Mouse (Mus musculus) stomach, postnatal 0 days (tissue): Measurements from ENCODE around the gene Cpvl. TPM values are rescaled to one million over a fixed set of nuclear protein-coding genes. Genes with fewer than 3 reads are reported as not detected.

Experiments used
- ATAC-seq: fragments of 200-750 bp; cut with Nextera tagmentation; 2 replicates; pipeline ENCODE4 v1.8.0; 2017; ENCODE audit not compliant: low FRiP score, low TSS enrichment
- DNase-seq: peaks from one replicate; pipeline ENCODE4 v3.0.0-alpha.2; 2016; ENCODE audit warnings: low spot score
- H3K27ac ChIP-seq: fragments of 300-500 bp; sonication (generic); replicated peaks from 2 replicates; pipeline ENCODE4 v1.5.1; 2014; ENCODE audit warnings: mild to moderate bottlenecking, control low read depth
- H3K27me3 ChIP-seq: fragments of 300-500 bp; sonication (generic); 2 replicates; pipeline ENCODE4 v1.6.1; 2014; ENCODE audit warnings: low read length; ENCODE audit not compliant: control insufficient read depth, insufficient read depth
- H3K36me3 ChIP-seq: fragments of 300-500 bp; sonication (generic); 2 replicates; pipeline ENCODE4 v1.6.1; 2014; ENCODE audit warnings: low read length, mixed read lengths; ENCODE audit not compliant: control insufficient read depth, insufficient read depth
- H3K4me1 ChIP-seq: fragments of 300-500 bp; sonication (generic); replicated peaks from 2 replicates; pipeline ENCODE4 v1.6.1; 2014; ENCODE audit warnings: antibody characterized with exemption; ENCODE audit not compliant: control insufficient read depth, insufficient read depth
- H3K4me2 ChIP-seq: fragments of 300-500 bp; sonication (generic); replicated peaks from 2 replicates; pipeline ENCODE4 v1.6.1; 2014; ENCODE audit warnings: low read depth, mild to moderate bottlenecking, control low read depth, moderate library complexity
- H3K4me3 ChIP-seq: fragments of 300-500 bp; sonication (generic); 2 replicates; pipeline ENCODE4 v1.5.1; 2014; ENCODE audit warnings: low read depth, low read length, control low read depth
- H3K9ac ChIP-seq: fragments of 300-500 bp; sonication (generic); 2 replicates; pipeline ENCODE4 v1.6.1; 2014; ENCODE audit warnings: mild to moderate bottlenecking, low read length, control low read depth, mixed read lengths
- H3K9me3 ChIP-seq: fragments of 300-500 bp; sonication (generic); 2 replicates; pipeline ENCODE4 v1.6.1; 2016; ENCODE audit warnings: low read length; ENCODE audit not compliant: control insufficient read depth
- CTCF ChIP-seq: IDR thresholded peaks from 2 replicates; pipeline ENCODE4 v1.5.1; 2016; ENCODE audit warnings: antibody characterized with exemption, low read depth, mild to moderate bottlenecking, moderate library complexity
- EP300 ChIP-seq: optimal IDR thresholded peaks from 2 replicates; pipeline ENCODE3; 2016; ENCODE audit warnings: antibody characterized with exemption
- WGBS: fragments of 180-500 bp; shearing (Covaris S2); extraction: QIAGEN DNeasy Blood & Tissue Kit; methylation state at CpG from one replicate; pipeline ENCODE4 v1.1.7; 2014; 5-methylcytosine and 5-hydroxymethylcytosine counted together
- polyA plus RNA-seq: library from polyadenylated mRNA; unstranded; fragments of >200 nt; fragmentation: Nextera tagmentation; extraction: Ambion mirVana; gene quantifications from 2 replicates; pipeline ENCODE4 v1.2.1, GENCODE M21; 2015

Cpvl gene
- polyA plus RNA-seq, 1 experiment from 2014 or later = 0.06 TPM

GRCm38 (mm10) chr6:53968550-53968949 lies 9.9 kb downstream of the Cpvl start:
- Histone ChIP-seq H3K36me3 (no peaks in the 10 kb centered on the region), H3K4me1 (no peaks in the 10 kb centered on the region), H3K9ac (no peak overlapping the region), H3K4me3 (no peak overlapping the region), H3K9me3 (no peaks in the 10 kb centered on the region), H3K27me3 (no peaks in the 10 kb centered on the region), H3K27ac (no peak overlapping the region), H3K4me2 (no peak overlapping the region)
- ATAC-seq (no peak), DNase-seq (no peak)
- 83% methylated on average over 6 of the region's 6 CpGs for WGBS
- TF ChIP-seq CTCF = peak; percentile 69
- TF ChIP-seq EP300 = no peak

DNA sequence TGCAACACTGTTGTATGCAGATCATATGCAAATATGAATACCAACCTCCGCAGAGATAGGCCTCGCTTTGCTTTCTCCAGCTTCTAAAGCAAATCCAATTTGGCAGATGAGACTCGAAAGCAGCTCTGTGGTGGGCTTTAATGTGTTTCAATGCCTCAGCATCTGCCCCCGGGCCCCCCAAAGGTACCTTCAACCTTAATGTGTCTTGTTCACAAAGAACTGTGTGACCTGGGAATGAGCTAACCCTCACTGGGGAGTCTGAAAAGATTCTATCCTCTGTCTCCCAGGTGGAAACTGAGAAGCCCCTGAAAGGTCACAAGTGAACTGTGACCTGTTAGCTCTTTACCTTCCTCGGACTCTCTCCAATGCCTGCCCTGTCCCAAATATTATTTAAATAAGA lies 11.9 kb downstream of the Cpvl start:
- Histone ChIP-seq H3K36me3 (no peaks in the 10 kb centered on the region), H3K9ac (no peak overlapping the region), H3K9me3 (no peaks in the 10 kb centered on the region), H3K4me3 (no peak overlapping the region), H3K4me1 (no peaks in the 10 kb centered on the region), H3K27ac (no peak overlapping the region), H3K4me2 (no peak overlapping the region), H3K27me3 (no peaks in the 10 kb centered on the region)
- 69% methylated on average over 5 of the region's 5 CpGs for WGBS
- no peak for DNase-seq
- TF ChIP-seq CTCF (no peak), EP300 (no peak)
- no peak for ATAC-seq

DNA sequence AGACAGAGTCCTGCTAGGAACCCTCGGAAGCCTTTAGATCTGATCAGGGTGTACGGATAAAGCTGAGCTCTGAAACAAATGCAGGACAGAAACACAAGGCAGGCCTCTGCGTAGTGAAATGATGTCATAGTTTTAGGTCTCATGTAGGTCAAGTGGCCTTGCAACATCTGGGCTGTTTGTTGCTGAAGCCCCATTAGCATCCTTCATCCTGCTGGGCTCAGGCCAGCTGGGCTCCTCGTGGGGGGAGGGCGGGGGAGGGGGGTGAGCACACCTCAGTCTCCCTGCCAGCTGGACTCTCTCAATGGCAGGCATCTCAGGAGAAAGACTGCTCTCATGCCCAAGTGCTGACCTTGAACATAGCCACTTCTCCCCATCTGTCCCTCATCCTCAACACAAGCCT lies 12.6 kb downstream of the Cpvl start:
- Histone ChIP-seq H3K9me3 (no peaks in the 10 kb centered on the region), H3K27me3 (no peaks in the 10 kb centered on the region), H3K36me3 (no peaks in the 10 kb centered on the region), H3K27ac (no peak overlapping the region), H3K4me1 (no peaks in the 10 kb centered on the region), H3K4me3 (no peak overlapping the region), H3K4me2 (no peak overlapping the region), H3K9ac (no peak overlapping the region)
- no peak for ATAC-seq
- no peak for DNase-seq
- TF ChIP-seq EP300 (no peak), CTCF (no peak)
- WGBS = 39% methylated on average over 4 of the region's 5 CpGs

DNA sequence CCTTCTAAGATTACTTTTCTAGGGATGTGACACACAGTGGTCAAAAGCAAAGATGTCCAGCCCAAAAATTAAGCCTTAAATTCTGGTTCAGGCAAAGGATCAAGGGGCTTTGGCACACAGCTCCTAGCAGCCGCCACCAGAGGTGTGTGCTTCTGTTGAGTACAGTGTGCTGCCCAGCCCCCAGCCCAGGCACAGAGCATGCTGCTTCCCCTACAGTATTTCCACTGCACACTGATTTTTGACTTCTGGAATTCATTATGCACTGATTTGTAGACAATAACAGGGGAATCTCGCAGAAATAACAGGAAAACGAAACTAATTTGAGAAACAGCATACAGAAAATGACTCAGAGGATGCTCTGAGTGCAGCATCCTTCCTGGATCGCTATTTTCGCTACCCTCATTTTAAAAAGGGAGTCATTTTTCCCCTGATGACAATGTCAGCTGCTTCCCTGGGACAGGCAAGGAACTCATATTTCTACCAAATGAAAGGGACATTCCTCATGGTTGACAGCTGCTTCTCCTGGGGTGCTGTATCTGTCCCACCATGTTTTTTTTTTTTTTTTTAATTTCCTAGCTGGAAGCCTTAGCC lies 14.5 kb downstream of the Cpvl start:
- Histone ChIP-seq H3K4me1 (no peaks in the 10 kb centered on the region), H3K27me3 (no peaks in the 10 kb centered on the region), H3K36me3 (no peaks in the 10 kb centered on the region), H3K9me3 (no peaks in the 10 kb centered on the region), H3K9ac (no peak overlapping the region), H3K4me3 (no peak overlapping the region), H3K4me2 (no peak overlapping the region), H3K27ac (no peak overlapping the region)
- 77% methylated on average over 5 of the region's 5 CpGs for WGBS
- DNase-seq (no peak), ATAC-seq (no peak)
- TF ChIP-seq CTCF = no peak
- TF ChIP-seq EP300 = no peak

DNA sequence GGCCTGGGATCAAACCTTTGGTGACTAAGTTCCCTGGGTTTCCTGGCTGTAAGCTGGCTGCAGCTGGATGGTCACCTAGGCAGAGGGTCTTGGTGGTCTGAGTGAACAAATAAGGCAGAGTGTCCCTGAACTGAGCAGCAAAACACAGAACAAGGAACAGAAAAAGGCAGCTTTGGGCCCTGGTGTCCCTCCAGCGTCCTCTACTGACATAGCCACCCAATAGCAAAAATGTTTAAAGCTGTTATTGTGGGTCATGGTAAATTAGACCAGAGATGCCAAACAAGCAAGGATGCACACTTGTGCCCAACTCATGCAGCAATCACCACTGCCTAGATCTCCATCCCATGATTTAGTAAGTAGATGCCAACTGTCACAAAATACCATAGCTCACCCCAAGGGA lies 16.5 kb downstream of the Cpvl start:
- ATAC-seq (no peak), DNase-seq (no peak)
- H3K36me3 ChIP-seq = no peaks in the 10 kb centered on the region
- WGBS = 96% methylated on average over 1 of the region's 1 CpGs
- no peak for TF ChIP-seq EP300
- no peak for TF ChIP-seq CTCF
- no peak overlapping the region for H3K9ac ChIP-seq
- no peak overlapping the region for H3K4me2 ChIP-seq
- H3K27ac ChIP-seq = no peak overlapping the region
- H3K4me1 ChIP-seq = no peaks in the 10 kb centered on the region
- H3K9me3 ChIP-seq = no peaks in the 10 kb centered on the region
- no peaks in the 10 kb centered on the region for H3K27me3 ChIP-seq
- no peak overlapping the region for H3K4me3 ChIP-seq

DNA sequence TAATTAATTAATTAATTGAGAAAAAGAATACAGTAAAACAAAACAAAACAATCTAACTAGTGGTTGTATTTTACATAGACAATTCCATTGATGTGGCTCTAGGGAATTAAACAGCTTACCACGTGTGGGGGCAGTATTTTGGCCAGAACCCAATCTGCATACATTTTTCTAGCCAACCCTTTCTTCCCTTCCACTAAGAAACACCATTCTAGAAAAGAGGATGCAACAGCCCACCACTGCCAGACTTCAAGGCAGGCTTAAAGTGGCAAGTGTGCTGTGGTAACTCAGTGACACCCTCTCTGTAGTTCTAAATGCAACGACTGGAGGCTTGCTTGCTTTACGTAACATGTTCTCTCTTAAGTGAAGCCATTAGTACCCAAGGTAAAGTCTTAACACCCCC lies 18.6 kb downstream of the Cpvl start:
- 76% methylated on average over 3 of the region's 3 CpGs for WGBS
- H3K9ac ChIP-seq = no peak overlapping the region
- DNase-seq = no peak
- TF ChIP-seq CTCF = no peak
- H3K9me3 ChIP-seq = no peaks in the 10 kb centered on the region
- H3K4me2 ChIP-seq = no peak overlapping the region
- no peak overlapping the region for H3K4me3 ChIP-seq
- no peaks in the 10 kb centered on the region for H3K4me1 ChIP-seq
- no peak for ATAC-seq
- H3K27me3 ChIP-seq = no peaks in the 10 kb centered on the region
- no peak overlapping the region for H3K27ac ChIP-seq
- H3K36me3 ChIP-seq = no peaks in the 10 kb centered on the region
